Mouse (Mus musculus) gastrocnemius, adult 2 months (tissue): Measurements from ENCODE around the gene Lrrc29. TPM values are rescaled to one million over a fixed set of nuclear protein-coding genes. Genes with fewer than 3 reads are reported as not detected.
A peak's percentile ranks its signal among the peaks of the same experiment; 100 is the strongest.
"Not testable (repeated sequence)": the region's sequence is repeated elsewhere in the genome, so short reads cannot be mapped to it uniquely, and the experiment has no call there.

Source experiments
- DNase-seq: peaks from one replicate; pipeline ENCODE4 v3.0.0; 2022
- H3K27ac ChIP-seq: fragments of 200-600 bp; 2 replicates; pipeline ENCODE4 v1.8.1; 2022; ENCODE audit warnings: mild to moderate bottlenecking
- H3K4me3 ChIP-seq: fragments of 200-600 bp; 2 replicates; pipeline ENCODE4 v1.8.1; 2022; ENCODE audit warnings: mild to moderate bottlenecking, moderate library complexity
- CTCF ChIP-seq: fragments of 200-600 bp; IDR thresholded peaks from 2 replicates; pipeline ENCODE4 v1.8.1; 2022; ENCODE audit warnings: antibody characterized with exemption, mild to moderate bottlenecking, moderate library complexity
- intact Hi-C: fragments of 180-260 bp; cut with DNase I; formaldehyde crosslinking; loops from one replicate; pipeline ENCODE4 v1.15.1; 2025
- total RNA-seq, 2 experiments: library from RNA; stranded (reverse); gene quantifications; 2 replicates each; pipeline ENCODE4 v1.2.3; 2021

Lrrc29 gene
- total RNA-seq, 2 experiments from 2014 or later = 0.99 to 1.3 TPM

DNA sequence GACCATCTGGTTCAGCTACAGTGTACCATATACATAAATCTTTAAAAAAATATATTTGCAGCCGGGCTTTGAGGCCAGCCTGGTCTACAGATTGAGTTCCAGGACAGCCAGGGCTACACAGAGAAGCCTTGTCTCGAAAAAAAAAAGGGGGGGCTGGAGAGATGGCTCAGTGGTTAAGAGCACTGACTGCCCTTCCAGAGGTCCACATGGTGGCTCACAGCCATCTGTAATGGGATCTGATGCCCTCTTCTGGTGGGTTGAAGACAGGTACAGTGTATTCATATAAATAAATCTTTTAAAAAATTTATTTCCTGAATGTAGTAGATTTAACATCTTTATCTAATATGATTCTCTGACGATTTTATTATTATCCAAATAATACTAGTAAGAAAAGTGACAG lies 34.3 kb downstream of the Lrrc29 start:
- DNase-seq, intact Hi-C loops, H3K4me3 ChIP-seq, H3K27ac ChIP-seq: not testable (repeated sequence)
- peak; percentile 20; the same call in 1 of the 2 replicates for TF ChIP-seq CTCF

DNA sequence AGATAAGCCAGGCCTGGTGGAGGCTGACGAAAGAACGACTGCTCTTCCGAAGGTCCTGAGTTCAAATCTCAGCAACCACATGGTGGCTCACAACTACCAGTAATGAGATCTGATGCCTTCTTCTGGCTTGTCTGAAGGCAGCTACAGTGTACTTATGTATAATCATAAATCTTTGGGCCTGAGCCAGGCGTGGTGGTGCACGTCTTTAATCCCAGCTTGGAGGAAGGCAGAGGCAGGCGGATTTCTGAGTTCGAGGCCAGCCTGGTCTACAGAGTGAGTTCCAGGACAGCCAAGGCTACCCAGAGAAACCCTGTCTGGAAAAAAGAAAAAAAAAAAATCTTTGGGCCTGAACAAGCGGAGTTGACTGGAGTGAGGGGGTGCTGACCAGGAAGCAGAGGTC lies 34.7 kb downstream of the Lrrc29 start:
- DNase-seq, H3K4me3 ChIP-seq, H3K27ac ChIP-seq, intact Hi-C loops: not testable (repeated sequence)

DNA sequence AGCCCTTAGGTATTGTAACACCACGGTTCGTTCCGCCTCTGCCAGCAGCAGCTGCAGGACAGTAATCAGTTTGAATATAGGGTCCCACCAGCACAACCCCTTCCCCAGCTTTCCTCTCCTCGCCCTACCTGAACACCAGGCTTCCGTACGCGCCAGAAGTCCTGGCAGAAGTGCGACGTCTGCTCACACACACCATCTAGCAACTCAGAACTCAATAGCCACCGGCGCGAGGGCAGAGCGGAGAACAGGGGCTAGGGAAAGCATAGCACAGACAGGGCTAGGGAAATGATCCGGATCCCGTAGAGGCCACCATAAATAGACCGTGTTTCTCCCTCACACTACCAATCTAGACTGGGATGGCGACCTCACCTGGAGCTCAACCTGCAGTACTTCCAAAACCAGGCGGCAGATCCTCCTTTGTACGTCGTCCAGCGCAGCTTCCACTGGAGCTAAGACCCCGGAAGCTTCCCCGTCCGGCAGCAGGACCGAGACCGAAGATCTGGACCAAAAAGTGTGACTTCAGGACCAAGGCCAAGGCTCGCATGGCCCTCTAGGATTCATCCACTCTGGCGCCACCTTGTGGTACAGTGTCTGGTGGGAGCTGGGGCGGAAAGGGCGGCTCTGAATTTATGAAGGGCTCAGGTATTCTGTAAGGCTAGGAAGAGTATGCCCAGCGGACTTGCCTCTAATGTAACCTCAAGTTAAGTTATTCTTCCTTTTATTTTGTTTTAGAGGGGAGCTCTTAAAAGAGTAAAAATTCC lies 35.3 kb downstream of the Lrrc29 start:
- TF ChIP-seq CTCF = peak; percentile 99
- H3K4me3 ChIP-seq = peak overlapping the region; percentile 78
- intact Hi-C loops = no loop called here

DNA sequence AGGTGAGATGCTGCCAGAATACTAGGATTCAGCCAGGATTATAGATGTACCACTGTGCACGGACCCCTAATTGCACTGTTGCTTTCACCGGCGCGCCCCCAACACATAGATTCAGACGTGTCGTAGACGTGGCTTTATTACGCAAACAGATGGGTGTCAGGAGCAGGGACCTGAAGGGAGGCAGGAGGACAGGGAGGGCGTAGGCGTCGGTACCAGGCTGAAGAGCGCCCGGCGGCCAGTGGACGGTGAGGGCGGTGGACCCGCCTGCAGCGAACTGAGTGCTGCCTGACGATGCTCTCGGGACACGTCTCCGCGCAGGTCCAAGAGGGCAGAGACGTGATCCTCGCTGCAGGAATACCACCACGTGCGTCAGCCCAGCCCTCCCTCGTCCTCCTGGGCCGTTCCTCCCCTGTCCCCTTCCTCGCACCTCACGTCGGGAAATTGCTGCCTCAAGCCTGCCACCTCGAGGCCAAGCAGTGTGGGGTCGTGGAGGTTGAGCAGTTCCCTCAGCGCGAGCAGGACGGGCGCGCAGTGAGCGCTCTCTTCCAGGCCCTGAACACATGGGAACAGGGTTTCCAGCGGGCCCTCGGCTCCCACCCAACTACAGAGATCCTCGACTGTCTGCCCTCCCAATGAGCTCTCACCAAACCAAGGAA lies 36.1 kb downstream of the Lrrc29 start, which contains the start of gene 4931428F04Rik:
Gene 4931428F04Rik (minus strand): TSS at position 60 of the 656 bp plus-strand sequence.
- DNase-seq = peak; percentile 64
- Histone ChIP-seq H3K4me3 (peak within 1 kb of the TSS; percentile 78), H3K27ac (peak within 1 kb of the TSS; percentile 78)
- TF ChIP-seq CTCF = peak; percentile 43
- intact Hi-C loops = no loop called here

More for the DNA sequence above, 35.3 kb downstream of the Lrrc29 start:
- no peak overlapping the region for H3K27ac ChIP-seq
- peak; percentile 93 for DNase-seq

DNA sequence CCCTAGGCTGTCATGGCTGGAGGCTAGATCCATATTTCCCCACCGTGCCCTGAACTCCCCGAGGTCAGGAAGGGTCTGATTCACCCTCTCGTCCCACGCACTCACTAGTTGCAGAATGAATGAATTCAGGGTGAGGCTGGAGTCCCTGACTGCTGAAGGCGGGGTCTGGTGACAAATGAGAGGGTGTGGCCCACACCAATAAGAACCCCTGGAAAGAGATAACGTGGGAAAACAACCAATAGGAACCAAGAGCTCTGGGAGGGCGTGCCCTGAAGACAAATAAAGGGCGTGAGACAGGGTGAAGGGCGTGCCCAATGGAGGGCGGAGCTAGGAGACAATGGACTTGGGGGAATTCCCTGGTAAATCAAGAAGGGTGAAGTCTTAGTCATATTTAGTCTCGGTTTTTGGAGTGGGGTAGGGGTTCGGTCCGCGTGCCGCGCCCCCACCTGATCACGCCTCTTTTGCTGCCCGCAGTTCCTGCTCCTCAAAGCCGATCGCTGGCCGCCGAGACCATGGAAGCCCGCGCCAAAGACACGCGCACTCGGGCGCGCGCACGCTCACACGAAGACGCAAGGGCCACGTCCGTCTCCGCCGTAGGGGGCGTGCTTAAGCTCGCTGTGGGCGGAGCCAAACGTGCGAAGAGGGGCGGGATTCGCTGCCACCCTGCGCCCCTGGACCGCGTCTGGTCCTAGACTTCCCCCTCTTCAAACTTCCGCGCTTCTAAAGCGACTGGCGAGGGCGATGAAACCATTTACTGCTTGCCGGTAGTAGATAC lies 36.9 kb downstream of the Lrrc29 start:
- intact Hi-C loops = no loop called here
- TF ChIP-seq CTCF = peak; percentile 23; the same call in 1 of the 2 replicates

DNA sequence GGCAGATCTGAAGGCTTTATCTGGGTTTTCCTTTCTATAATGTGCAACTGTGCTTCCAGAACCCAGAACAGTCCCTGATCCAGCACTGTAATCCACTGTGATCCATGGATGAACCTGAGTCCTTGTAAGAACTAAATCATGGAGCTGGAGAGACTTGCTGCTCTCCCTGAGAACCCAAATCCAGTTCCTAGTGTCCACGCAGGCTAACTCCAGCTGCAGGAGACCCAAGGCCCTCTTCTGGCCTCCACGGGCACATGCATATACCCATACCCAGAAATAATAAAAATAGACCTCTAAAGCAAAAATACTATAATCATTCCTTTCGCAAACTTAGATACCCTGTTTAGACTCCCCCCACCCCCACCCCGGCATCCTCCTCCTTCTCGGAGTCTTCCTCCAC lies 37.8 kb downstream of the Lrrc29 start:
- H3K4me3 ChIP-seq = no peak overlapping the region
- intact Hi-C loops = no loop called here
- DNase-seq = peak; percentile 9
- no peak overlapping the region for H3K27ac ChIP-seq
- no peak for TF ChIP-seq CTCF

More for the DNA sequence above, 36.9 kb downstream of the Lrrc29 start:
- H3K4me3 ChIP-seq = peak overlapping the region; percentile 78
- H3K27ac ChIP-seq = peak overlapping the region; percentile 78
- peak; percentile 94 for DNase-seq

DNA sequence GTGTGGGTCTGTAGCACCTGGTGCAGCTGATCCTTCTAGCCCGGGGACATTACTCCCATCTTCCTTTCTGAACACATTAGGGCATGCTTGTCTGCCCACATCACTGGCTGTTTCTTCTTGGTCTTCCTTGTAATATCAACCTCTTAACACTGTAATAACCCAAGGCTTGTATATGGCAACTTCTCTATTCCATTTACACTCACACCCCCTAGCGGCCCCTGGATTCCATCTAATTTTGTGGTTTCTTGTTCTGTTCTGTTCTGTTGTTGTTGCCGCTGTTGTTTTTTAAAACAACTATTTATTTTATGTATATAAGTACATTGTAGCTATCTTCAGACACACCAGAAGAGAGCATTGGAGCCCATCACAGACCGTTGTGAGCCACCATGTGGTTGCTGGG lies 39.2 kb downstream of the Lrrc29 start:
- intact Hi-C loops = no loop called here
- Histone ChIP-seq H3K27ac (no peak overlapping the region), H3K4me3 (no peak overlapping the region)
- no peak for TF ChIP-seq CTCF
- DNase-seq = no peak

DNA sequence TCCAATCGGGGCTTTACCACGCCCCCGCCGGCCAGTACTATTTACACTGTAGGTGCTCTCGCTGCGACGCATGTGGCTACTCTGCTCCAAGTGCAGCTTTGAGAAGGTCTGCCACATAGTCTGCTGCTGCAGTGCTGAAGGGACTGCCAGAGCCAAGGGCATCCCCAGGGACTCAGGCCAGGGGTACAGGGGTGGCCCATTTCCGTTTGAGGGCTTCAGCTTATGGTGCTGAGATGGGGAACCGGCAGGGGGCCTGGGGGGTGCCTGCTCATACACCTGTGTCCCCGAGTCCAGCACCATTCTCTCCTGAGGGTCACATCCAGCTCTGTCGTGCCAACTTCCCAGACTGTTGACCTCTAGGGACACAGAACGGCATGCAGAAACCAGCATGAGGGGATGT lies 40.6 kb downstream of the Lrrc29 start:
- intact Hi-C loops = no loop called here
- no peak overlapping the region for H3K4me3 ChIP-seq
- TF ChIP-seq CTCF = no peak
- DNase-seq = peak; percentile 22
- H3K27ac ChIP-seq = no peak overlapping the region

DNA sequence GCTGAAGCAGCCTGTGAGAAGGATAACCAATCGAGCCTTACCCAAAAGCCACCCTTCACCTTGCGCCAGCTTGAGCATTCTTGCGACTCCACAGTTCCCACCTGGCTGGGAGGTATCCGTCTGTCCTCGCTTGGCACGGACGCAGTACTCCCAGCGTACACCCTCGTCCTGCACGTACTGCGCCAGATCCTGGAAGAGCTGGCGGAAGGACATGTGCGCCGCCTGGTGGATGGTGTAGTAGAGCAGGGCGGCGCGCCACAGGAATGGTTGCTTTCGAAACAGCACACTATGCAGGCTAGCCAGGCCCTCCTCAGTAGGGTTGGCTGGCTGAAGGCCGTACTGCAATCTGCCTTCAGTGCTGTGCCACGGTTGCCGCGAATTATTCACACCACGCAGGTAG lies 43.0 kb downstream of the Lrrc29 start:
- Histone ChIP-seq H3K27ac (no peak overlapping the region), H3K4me3 (peak overlapping the region; percentile 54)
- intact Hi-C loops = no loop called here
- DNase-seq = peak; percentile 84
- TF ChIP-seq CTCF = peak; percentile 76

DNA sequence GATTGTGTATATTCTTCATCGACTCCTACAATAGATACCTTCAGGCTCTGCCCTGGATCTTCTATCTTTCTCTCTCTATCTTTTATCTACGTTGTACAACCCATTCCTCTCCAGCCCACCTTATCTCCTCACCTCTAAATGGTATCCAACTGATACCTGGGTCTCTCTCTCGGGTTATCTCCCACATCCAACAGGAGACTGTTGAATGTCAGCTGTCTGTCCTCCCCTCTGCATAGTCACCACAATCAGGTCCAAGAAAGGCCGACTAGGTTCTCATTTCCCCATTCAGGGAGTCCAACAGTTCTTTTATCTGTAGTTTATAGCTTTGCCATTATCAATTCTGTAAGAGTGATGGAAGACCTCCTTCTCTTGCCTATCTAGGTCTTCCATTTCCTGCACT lies 43.8 kb downstream of the Lrrc29 start:
- intact Hi-C loops = no loop called here
- H3K27ac ChIP-seq = no peak overlapping the region
- TF ChIP-seq CTCF = no peak
- no peak for DNase-seq
- no peak overlapping the region for H3K4me3 ChIP-seq

DNA sequence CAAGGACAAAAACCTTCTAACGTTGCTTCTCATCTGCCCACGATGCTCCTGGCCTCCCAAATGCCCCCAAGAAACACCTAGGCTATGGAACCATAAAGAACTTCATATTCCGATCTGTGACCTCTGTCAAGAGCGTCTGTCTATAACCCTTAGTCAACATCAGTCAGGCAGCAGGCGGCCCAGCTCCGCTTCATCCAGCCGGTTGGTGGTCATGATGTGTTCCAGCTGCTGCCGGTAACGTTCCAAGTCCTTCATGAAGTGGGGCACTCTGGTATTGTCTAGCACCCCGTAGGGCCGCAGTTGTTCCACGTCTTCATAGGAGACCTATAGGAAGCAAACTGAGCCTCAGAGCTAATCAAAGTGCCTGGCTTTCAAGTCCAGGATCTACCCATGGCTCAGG lies 44.3 kb downstream of the Lrrc29 start:
- intact Hi-C loops = no loop called here
- Histone ChIP-seq H3K4me3 (no peak overlapping the region), H3K27ac (no peak overlapping the region)
- DNase-seq = no peak
- no peak for TF ChIP-seq CTCF

DNA sequence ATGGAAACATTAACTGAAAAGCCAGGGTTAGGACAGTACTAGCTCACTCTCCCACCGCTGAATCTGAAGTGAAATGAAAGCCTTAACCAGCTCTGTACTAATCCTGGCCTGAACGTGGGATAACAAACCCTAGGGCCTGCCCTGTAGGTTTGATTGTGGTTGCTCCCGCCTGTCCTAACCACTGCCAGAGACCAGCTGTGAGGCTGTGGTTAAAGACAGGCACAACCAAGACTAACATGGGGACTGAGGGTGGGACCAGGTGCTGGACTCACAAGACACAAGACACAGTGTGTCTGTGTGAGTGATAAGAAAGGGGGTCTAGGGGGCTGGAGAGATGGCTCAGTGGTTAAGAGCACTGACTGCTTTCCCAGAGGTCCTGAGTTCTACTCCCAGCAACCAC lies 45.5 kb downstream of the Lrrc29 start:
- intact Hi-C loops = no loop called here
- Histone ChIP-seq H3K4me3 (no peak overlapping the region), H3K27ac (no peak overlapping the region)
- TF ChIP-seq CTCF = no peak
- DNase-seq = no peak

DNA sequence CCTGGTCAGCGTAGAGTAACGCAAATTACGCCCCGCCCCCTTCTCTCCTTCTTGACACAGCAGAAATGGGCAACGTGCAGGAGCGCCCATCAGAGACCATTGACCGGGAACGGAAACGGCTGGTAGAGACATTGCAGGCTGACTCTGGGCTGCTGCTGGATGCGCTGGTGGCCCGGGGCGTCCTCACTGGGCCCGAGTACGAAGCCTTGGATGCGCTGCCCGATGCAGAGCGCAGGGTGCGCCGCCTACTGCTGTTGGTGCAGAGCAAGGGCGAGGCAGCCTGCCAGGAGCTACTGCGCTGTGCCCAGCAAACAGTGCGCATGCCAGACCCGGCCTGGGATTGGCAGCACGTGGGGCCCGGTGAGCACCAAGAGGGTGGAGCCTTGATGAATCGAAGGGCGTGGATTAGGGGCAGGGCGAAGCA lies 47.2 kb downstream of the Lrrc29 start:
- H3K4me3 ChIP-seq = peak overlapping the region; percentile 63
- intact Hi-C loops = loop anchor here (10.0 kb wide), 1 partner anchor 624 kb away; no protein-coding TSS in a partner anchor
- peak overlapping the region; percentile 80 for H3K27ac ChIP-seq
- TF ChIP-seq CTCF = peak; percentile 44
- peak; percentile 95 for DNase-seq
